Mouse (Mus musculus) left cerebral cortex, adult 2 months (tissue): ENCODE measurements around the gene Scn4b. TPM values are rescaled to one million over a fixed set of nuclear protein-coding genes. Genes with fewer than 3 reads are reported as not detected.

Experiments
- DNase-seq, 2 experiments: peaks; one replicate each; pipeline ENCODE4 v3.0.0; 2021 to 2022; ENCODE audit warnings: low spot score in 2 of 2, mixed read lengths in 1 of 2; ENCODE audit errors: extremely low spot score in 1 of 2
- H3K27ac ChIP-seq: fragments of 200-600 bp; 2 replicates; pipeline ENCODE4 v1.8.1; 2022
- H3K4me3 ChIP-seq: fragments of 200-600 bp; 2 replicates; pipeline ENCODE4 v1.8.1; 2022
- CTCF ChIP-seq: fragments of 200-600 bp; IDR thresholded peaks from 2 replicates; pipeline ENCODE4 v1.8.1; 2022; ENCODE audit warnings: antibody characterized with exemption, mild to moderate bottlenecking, moderate library complexity
- intact Hi-C: fragments of 180-260 bp; cut with DNase I; formaldehyde crosslinking; loops from one replicate; pipeline ENCODE4 v1.15.1; 2025
- total RNA-seq, 2 experiments: library from RNA; stranded (reverse); gene quantifications; 2 replicates each; pipeline ENCODE4 v1.2.3; 2021

The Scn4b gene
- total RNA-seq, 2 experiments from 2014 or later = 52.1 to 74.9 TPM

GRCm38 (mm10) chr9:45170150-45170549 is 32.0 kb downstream of the Scn4b start:
- peak overlapping the region; percentile 71 for H3K27ac ChIP-seq
- DNase-seq = peak; percentile 31 to 58
- no peak overlapping the region for H3K4me3 ChIP-seq
- no peak for TF ChIP-seq CTCF
- intact Hi-C loops = loop anchor here (1.0 kb wide), 1 partner anchor 12 kb away; the partner anchor contains the start of gene BC049352

DNA sequence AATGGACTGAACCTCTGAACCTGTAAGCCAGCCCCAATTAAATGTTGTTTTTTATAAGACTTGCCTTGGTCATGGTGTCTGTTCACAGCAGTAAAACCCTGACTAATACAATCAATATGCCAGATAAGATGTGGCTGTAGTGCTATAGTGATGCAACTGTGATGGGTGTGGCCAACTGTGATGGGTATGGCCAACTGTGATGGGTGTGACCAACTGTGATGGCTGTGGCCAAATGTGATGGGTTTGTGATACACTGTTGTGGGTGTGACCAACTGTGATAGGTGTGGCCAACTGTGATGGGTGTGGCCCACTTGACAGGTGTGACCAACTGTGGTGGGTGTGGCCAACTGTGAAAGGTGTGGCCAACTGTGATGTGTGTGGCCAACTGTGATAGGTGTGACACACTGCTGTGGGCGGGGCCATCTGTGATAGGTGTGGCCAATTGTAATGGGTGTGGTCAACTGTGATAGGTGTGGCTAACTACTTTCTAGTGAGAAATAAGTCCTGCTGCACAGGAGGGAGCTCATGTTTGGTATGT is 32.9 kb downstream of the Scn4b start:
- DNase-seq = no peak
- no peak overlapping the region; the same call in 1 of the 2 replicates for H3K27ac ChIP-seq
- no peak overlapping the region for H3K4me3 ChIP-seq
- intact Hi-C loops = no loop called here
- no peak for TF ChIP-seq CTCF

GRCm38 (mm10) chr9:45173475-45173874 is 35.3 kb downstream of the Scn4b start:
- no peak for DNase-seq
- TF ChIP-seq CTCF = no peak
- H3K27ac ChIP-seq = peak overlapping the region; percentile 21
- intact Hi-C loops = no loop called here
- no peak overlapping the region for H3K4me3 ChIP-seq

DNA sequence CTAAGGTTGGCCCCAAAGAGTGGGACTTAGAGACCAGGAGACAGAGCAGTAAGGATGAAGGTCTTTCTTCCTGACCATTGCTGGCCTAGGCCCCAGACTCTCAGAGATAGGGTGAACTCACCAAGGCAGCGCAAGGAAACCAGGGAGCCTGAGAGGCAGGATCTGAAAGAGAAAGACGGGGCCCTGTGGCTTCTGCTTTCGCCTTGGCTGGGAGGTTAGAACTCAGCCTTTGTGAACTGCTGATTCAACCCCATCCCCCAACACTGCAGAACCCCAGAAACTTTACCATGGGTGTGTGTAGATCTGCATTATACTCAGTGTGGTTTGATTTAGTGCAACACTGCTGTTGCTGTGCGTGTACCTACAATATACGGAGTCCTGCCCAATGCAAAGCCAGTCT is 41.1 kb downstream of the Scn4b start:
- intact Hi-C loops = no loop called here
- no peak for DNase-seq
- H3K27ac ChIP-seq = no peak overlapping the region
- H3K4me3 ChIP-seq = no peak overlapping the region
- TF ChIP-seq CTCF = no peak

DNA sequence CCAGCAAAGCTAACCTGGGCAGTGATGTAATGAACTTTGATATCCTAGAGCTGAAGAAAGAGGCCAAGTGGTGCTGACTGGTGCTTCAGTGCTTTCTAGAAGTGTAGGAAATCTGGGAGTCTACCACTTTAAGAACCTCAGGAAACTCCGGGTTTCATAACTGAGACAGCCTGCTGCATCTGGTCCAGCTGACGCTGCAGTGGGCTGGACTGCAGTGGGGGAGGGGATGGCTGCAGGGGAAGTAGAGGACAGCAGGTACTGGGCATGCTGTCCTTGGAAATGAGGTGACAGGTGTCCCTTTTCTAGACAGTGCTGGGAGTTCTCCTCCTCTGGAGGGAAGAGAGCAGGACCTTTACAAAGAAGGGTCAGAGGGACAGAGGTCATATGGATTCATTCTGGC is 43.6 kb downstream of the Scn4b start, which contains the start of gene BC049352:
Gene BC049352, plus strand, starts transcription at position 238 of the 400 bp plus-strand sequence.
- intact Hi-C loops = loop anchor here (1.0 kb wide), 1 partner anchor 11 kb away; no protein-coding TSS in a partner anchor

GRCm38 (mm10) chr9:45182521-45182920 is 44.3 kb downstream of the Scn4b start:
- intact Hi-C loops = loop anchor here (1.0 kb wide), 1 partner anchor 12 kb away; no protein-coding TSS in a partner anchor
- peak overlapping the region; percentile 82 for H3K27ac ChIP-seq
- H3K4me3 ChIP-seq = no peak overlapping the region
- TF ChIP-seq CTCF = no peak
- no peak for DNase-seq

More for the DNA sequence above, 43.6 kb downstream of the Scn4b start, which contains the start of gene BC049352:
- DNase-seq = peak in 1 of 2 experiments; percentile 29
- TF ChIP-seq CTCF = no peak
- Histone ChIP-seq H3K27ac (peak within 1 kb of the TSS; percentile 82), H3K4me3 (no peak within 1 kb of the TSS)

DNA sequence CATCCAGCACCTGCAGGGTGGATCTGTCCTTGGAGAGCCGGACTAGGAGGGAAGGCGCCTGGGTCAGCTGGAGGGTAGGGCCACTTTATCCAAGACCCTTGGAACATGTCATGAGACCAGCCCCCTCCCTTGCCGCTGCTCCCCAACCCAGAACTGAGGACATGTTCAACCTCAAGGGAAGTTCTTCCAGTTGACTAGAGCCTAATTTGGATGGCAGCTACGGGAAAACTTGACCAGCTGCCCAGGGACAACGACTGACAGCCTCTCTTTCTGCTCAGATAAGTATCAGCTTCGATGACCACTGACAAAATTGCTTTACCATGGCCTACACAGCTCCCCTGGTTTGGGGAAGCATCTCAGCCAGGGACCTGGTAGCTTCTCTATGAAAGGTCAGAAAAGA is 45.1 kb downstream of the Scn4b start:
- no peak overlapping the region for H3K4me3 ChIP-seq
- DNase-seq = no peak
- H3K27ac ChIP-seq = peak overlapping the region; percentile 82
- intact Hi-C loops = no loop called here
- no peak for TF ChIP-seq CTCF

DNA sequence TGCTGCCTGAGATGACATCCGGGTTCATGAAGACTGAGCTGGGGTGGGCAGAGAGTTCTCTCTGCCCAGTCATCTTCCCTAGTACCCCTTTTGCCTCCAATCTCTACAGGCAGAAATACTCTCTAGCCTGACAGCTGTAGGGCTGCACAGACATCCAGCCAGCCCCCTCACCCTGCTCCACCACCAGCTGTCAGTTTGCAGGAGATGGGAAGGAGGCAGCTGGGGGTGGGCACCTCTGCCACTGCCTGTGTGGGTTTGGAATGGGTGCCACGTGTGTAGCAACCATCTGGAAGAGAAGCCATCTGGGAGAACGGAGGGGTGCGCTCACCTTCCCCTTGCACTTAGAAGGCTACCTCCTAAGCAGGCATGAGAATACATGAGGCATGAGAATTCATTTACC is 47.1 kb downstream of the Scn4b start:
- TF ChIP-seq CTCF = no peak
- Histone ChIP-seq H3K27ac (peak overlapping the region; percentile 81), H3K4me3 (no peak overlapping the region)
- intact Hi-C loops = no loop called here
- DNase-seq = peak; percentile 60 to 64

DNA sequence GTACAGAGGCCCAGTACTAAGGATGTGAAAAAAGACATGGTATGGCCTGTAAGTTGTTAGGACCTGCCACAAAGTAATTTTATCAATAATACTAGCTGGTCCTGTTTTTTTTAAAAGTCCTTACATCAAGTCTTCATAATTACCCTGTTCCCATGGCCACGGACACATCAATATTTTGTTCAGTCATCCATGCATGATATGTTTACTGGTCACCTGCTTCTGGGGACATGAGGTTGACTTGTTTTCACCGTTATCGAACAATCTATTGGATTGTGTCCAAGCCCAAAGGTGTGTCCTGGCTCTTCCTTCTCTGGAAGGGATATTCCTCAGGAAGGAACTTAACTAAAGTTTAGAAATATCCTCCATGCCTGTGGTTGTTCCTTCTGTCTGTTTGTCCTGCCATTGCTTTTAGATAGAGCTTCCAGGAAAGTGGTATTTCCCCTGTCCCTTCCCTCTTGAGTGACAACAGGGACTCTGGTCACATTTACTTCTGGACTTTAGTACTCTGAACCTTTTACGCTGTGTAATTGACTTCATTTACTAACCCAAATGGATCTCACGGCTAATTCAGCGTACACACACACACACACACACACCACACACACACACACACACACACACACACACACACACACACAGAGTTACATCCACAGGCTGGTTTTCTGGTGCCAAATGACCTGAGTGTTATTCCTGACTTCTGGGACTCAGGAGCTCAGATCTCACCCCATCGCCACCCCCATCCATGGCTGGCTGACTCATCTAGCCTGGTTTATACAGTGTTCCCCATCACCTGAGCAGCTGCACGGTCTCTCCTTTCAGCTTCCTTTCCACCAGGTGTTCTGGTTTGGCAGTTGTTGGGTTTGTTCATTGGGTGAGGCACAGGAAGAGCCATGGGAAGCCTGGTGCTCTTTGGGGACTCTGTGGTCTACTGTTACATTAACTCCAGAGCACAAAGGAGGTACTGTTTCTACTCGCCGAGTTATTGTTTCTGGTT is 50.7 kb downstream of the Scn4b start:
- intact Hi-C loops = no loop called here
- Histone ChIP-seq H3K4me3 (no peak overlapping the region), H3K27ac (no peak overlapping the region)
- TF ChIP-seq CTCF = no peak
- peak in 1 of 2 experiments; percentile 21 for DNase-seq

GRCm38 (mm10) chr9:45189661-45190174 is 51.5 kb downstream of the Scn4b start:
- H3K27ac ChIP-seq = no peak overlapping the region
- no peak for TF ChIP-seq CTCF
- no peak for DNase-seq
- intact Hi-C loops = no loop called here
- no peak overlapping the region for H3K4me3 ChIP-seq

DNA sequence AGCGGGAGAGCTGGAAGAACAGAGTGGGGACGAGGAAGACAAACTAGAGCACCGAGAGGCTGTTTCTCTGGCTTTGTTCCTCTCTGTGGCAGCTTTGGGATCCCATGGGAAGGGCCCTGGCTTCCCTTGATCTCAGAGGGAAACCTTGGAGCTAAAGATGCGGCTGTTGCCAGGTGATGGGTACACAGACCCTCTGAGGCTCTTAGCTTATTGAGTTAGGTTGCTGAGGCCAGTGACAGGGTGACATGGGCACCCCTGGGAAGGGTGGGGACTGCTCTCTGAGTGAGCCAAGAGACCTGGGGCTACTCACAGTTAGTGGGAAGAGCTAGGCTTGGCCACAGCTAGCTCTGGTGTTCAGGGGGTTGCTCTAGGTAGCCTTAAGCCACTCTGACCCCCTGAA is 57.3 kb downstream of the Scn4b start:
- H3K27ac ChIP-seq = no peak overlapping the region
- DNase-seq = no peak
- no peak for TF ChIP-seq CTCF
- intact Hi-C loops = no loop called here
- H3K4me3 ChIP-seq = no peak overlapping the region
